Mouse (Mus musculus) megakaryocyte, embryonic 14.5 days (primary cell): ENCODE results near the gene Prss12.
"Not testable (repeated sequence)": the region's sequence is repeated elsewhere in the genome, so short reads cannot be mapped to it uniquely, and the experiment has no call there.

Experiments used
- FLI1 ChIP-seq: IDR thresholded peaks from 2 replicates; pipeline ENCODE4 v1.6.1; 2012; ENCODE audit warnings: low read length, inconsistent platforms, mixed read lengths
- GATA1 ChIP-seq: IDR thresholded peaks from 3 replicates; pipeline ENCODE4 v1.6.1; 2012; ENCODE audit warnings: mixed read lengths, low read length, inconsistent platforms, borderline replicate concordance

- not testable (repeated sequence) for TF ChIP-seq GATA1, FLI1
These were observed 55.1 kb downstream of the Prss12 start for GRCm38 (mm10) chr3:123501798-123502197.
